Comparison of ENCODE assay signal across 7 mouse cellular contexts in genomic region chr2:167348376-167349282, GRCm38 (mm10). TPM values are rescaled to one million over a fixed set of nuclear protein-coding genes. Genes with fewer than 3 reads are reported as not detected.
DNase-seq lines count a peak whose midpoint lies in the region; ATAC-seq lines count a peak whose summit lies in the region.

TSS of gene B4galt5 (minus strand) at chr2:167349183.

- H3K9me3 ChIP-seq in heart, embryonic 12.5 days (replicated peaks), result no peaks in the 10 kb centered on the region
- H3K9me3 ChIP-seq in stomach, embryonic 15.5 days, result no peaks in the 10 kb centered on the region

- H3K4me3 ChIP-seq in heart, embryonic 12.5 days, result peak within 1 kb of the TSS; percentile 83
- peak within 1 kb of the TSS; percentile 84 for H3K4me3 ChIP-seq in stomach, embryonic 15.5 days (replicated peaks)

- H3K9ac ChIP-seq in heart, embryonic 12.5 days, result peak within 1 kb of the TSS; percentile 88
- H3K9ac ChIP-seq in stomach, embryonic 15.5 days, result peak within 1 kb of the TSS; percentile 91

- H3K36me3 ChIP-seq in heart, embryonic 12.5 days, result no peaks in the 10 kb centered on the region
- H3K36me3 ChIP-seq in stomach, embryonic 15.5 days, result no peaks in the 10 kb centered on the region

- H3K27me3 ChIP-seq in heart, embryonic 12.5 days (replicated peaks), result no peaks in the 10 kb centered on the region
- H3K27me3 ChIP-seq in stomach, embryonic 15.5 days (replicated peaks), result 0 out of 2 replicates have a peak, but pooled peaks cover 2% of the 10 kb centered on the region

- DNase-seq in CD8-positive naive resting alpha-beta T cell, adult 2 months (ENCODE audit: low read depth in 2 of 2, low spot score in 2 of 2), result peak; percentile 33 to 37
- DNase-seq in Muller cell, postnatal 12 days (ENCODE audit: inconsistent ontology term), result peak; percentile 58
- peak; percentile 39 for DNase-seq in embryo, embryonic 10 days (ENCODE audit: low spot score)
- peak; percentile 24 to 68 for DNase-seq in kidney, postnatal 25 days

- peak within 1 kb of the TSS; percentile 81 for H3K4me2 ChIP-seq in heart, embryonic 12.5 days
- H3K4me2 ChIP-seq in stomach, embryonic 15.5 days, result peak within 1 kb of the TSS; percentile 93

- WGBS in heart, embryonic 12.5 days, result 1% methylated on average over 91 of the region's 111 CpGs
- 1% methylated on average over 67 of the region's 111 CpGs for WGBS in stomach, embryonic 15.5 days

- peaks cover 53% of the 10 kb centered on the region for H3K4me1 ChIP-seq in heart, embryonic 12.5 days (replicated peaks)
- H3K4me1 ChIP-seq in stomach, embryonic 15.5 days, result peaks cover 12% of the 10 kb centered on the region

- peak within 1 kb of the TSS; percentile 79 for H3K27ac ChIP-seq in heart, embryonic 12.5 days (ENCODE audit: poor library complexity, severe bottlenecking)
- H3K27ac ChIP-seq in stomach, embryonic 15.5 days, result peak within 1 kb of the TSS; percentile 76

- ATAC-seq in heart, embryonic 12.5 days (ENCODE audit: insufficient number of reproducible peaks, low FRiP score), result peak; percentile 21
- no peak for ATAC-seq in megakaryocyte, adult 5-6 weeks (ENCODE audit: poor library complexity, severe bottlenecking)
- ATAC-seq in stomach, embryonic 15.5 days (ENCODE audit: insufficient read depth, low FRiP score, low read depth), result no peak; the same call in 1 of the 2 replicates

RNA-seq across cellular contexts. Expression of gene B4galt5, which starts in this region (rescaled TPM):
- 14.9 and 21.1 TPM in 2 replicates for polyA plus RNA-seq in heart, embryonic 12.5 days (2016; fragmentation: Nextera tagmentation; extraction: Ambion mirVana)
- 62.5 and 80.6 TPM in 2 replicates for total RNA-seq in megakaryocyte, adult 5-6 weeks (2015)
- total RNA-seq in megakaryocyte, adult 5-6 weeks (2017), result 52.4 and 67.3 TPM in 2 replicates
- 16.7 and 17.0 TPM in 2 replicates for polyA plus RNA-seq in stomach, embryonic 15.5 days (2015; fragmentation: Nextera tagmentation; extraction: Ambion mirVana)
